Mouse (Mus musculus) urinary bladder, postnatal 14 days (tissue): ENCODE data around the gene Coa7.
"Not testable (repeated sequence)": the region's sequence is repeated elsewhere in the genome, so short reads cannot be mapped to it uniquely, and the experiment has no call there.

ENCODE experiments used
- DNase-seq: peaks from one replicate; pipeline ENCODE4 v3.0.0; 2021; ENCODE audit warnings: low spot score

Gene Coa7

DNA sequence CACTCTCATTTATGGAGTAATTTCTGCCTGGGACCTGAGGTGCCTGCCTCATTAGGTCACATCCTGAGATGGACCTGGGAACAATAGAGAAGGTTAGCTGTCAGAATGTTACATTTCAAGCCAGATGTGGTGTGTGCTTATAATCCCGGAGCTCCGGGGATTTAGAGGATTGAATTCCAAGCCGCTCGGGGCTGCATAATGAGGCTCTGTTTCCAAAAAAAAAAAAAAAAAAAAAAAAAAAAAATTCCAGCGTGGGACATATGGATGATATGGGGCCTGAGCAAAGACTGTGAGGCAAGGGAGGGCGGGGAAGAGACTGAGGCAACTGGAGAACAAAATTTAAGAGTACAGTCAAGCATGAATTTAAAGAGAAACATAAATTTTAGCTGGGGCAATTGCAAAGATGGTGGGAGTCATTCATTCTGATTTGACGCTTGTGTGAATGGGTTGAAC lies 16.7 kb downstream of the Coa7 start:
- no peak for DNase-seq

DNA sequence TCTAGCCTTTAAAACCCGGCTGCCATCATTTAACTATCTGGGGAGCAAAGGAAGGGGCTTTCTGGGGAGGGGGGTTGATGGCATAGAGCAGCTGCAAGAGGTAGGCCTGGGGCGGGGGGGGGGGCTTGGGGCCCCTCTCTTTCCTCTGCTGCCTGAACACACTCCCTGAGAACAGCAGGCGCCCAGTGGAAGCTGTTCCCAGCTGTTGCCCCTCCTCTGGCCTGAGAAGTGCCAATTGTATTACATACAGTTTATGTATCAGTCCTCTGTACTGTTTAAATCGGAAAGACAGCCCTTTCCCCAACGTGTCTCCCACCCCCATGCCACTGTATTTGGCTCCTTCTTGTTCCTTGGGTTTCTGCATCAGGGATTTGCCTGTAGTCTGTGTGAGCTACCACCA lies 17.9 kb downstream of the Coa7 start:
- DNase-seq: no peak

DNA sequence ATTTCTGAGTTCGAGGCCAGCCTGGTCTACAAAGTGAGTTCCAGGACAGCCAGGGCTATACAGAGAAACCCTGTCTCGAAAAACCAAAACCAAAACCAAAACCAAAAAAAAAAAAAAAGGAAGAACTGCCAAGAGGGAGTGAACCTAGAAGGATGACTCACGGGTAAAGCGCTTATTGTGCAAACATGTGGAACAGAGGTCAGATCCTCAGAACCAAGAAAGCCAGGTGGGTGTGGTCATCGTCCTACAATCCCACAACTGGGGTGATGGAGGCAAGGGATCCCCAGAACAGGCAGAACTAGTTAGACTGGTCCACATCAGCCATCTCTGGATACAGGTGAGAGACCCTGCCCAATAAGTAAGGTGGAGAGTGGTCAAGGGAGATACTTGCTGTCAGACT lies 19.2 kb downstream of the Coa7 start:
- peak; percentile 58 for DNase-seq

DNA sequence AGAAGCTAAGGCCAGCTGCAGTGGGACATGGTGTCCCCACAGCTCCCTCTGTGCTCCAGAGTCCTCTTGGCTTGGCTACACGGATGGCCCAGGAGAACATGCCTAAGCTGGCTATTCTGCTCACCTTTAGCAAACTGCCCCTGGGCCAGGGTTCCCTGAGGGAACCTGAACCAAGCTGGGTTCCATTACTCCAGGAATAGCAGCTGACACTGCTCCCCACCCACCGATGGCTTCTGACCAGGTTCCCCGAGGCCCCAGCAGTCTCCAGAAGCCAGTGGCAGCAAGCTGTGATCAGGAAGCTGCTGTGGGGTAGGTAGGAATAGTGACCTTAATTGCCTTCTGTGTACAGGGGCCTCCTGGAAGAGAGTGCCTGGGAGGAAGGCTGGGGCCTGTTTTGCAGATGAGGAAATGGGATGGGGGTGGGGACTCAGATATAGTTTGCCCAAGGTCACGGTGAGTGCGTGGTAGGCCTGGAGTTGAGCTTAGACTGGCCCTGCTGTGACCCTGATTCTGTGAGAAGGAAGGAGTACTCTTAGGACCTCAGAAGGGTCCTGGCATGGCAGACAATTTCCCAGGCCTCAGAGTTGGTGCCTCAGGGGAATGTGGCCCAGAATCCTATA lies 20.4 kb downstream of the Coa7 start:
- DNase-seq: no peak

DNA sequence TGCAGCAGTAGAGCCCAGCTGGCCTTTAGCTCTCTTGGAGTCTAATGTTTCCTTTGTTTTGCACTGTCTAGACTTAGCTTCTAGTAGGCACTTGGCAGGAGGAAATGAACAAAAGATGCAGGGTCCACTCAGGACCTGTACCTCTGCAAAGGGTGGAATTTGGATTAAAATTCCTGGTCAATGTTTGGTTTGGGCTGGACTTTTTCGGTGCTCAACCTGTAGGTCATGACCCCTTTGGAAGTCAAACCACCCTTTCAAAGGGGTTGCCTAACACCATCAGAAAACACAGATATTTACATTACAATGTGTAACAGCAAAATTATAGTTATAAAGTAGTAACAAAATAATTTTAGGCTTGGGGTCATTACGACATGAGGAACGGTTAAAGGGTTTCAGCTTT lies 21.1 kb downstream of the Coa7 start:
- no peak for DNase-seq

DNA sequence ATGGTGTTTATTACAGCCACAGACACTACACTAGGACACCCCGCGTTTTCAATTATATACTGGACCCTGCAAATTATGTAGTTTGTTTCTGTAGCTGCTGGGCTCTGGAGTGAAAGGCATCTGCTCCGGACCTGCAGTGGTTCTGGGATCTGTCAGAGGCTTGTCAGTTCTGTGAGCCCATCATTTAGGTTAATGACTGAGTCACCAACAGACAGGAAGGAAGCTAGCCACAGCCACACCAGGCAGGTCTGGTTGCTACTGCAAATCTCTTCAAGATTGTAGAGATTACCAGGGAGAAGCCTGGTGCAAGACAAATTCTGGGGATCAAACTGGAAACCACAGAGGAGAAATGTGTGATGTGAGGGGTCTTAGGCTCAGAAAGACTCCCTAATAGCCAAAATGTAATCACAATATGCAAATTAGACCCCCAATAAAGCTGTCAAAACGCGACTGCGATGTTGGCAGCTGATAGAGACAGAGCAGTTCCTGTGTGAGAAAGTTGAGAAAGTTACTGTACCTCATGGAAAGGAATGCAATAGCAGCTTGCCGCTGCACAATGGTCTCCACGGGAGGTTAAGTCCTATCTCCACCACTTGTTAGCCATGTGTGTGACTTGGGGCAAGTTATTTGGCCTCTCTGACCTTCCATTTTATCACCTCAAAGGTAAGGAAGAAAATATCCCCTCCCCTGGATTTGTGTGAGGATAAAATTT lies 22.1 kb downstream of the Coa7 start:
- DNase-seq: no peak

DNA sequence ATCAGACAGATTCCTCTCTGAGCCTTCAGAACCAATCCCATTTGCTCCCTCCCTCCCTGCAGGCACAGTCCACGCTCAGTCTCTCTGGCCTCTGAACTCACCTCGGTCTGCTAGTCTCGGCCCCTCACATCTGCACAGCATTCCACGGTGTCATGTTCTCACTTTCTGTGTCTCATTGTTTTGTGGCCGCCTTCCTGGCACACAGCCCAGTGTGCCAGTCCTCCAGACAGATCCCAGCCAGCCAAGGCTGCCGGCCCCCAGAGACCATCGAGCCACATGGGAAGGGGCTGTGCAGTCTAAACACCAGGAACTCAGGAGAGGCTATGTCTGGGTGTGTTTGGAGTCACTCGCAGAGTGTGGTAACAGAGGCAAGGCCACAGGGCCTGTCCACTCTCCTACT lies 22.9 kb downstream of the Coa7 start:
- no peak for DNase-seq

DNA sequence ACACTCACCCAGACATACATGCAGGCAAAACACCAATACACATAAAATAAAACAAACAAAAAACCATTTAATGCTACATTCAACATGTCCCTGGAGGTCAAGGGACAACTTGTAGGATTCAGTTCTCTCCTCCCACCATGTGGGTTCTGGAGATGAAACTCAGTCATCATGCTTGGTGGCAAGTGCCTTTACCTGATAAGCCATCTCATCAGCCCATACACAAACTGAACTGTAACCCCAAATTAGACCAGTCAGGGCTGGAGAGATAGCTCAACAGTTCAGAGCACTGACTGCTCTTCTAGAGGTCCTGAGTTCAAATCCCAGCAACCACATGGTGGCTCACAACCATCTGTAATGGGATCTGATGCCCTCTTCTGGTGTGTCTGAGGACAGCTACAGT lies 25.7 kb downstream of the Coa7 start:
- not testable (repeated sequence) for DNase-seq

DNA sequence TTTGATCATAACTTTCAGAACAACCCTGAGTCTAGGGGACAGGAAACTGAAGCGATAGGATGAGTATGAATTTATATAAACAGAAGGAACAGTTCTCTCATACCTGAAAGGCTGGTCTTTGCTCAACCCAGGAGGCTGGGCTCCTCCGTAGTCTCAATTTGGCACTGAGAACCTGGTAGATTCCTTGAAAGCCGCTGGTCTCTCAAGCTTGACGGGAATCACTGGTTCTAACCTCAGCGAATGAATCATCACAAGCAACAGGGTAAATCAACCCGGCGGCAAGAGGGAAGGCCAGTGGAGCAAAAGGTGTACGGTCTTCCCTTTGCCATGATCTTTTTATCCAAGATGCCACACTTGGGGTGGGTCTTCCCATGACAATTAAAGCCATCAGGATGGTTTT lies 29.5 kb downstream of the Coa7 start:
- peak; percentile 17 for DNase-seq

DNA sequence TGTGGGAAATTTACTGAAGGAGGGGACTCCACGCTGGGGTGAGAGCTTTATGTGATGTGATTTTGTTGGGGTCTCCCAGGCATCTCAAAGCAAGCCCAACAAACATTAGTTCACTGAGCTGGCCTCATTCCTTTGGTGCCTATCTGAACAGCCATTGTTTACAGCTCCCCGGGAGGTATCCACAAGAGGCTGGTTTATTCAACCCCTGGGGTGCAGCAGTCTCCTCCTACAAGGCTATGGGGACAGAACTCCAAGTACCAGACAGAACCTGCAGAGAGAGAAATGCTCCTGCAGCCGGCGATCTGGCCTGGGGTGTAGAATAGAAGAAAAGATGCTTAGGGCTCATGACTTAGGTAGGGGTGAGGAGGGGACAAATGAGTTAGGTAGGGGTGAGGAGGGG lies 30.6 kb downstream of the Coa7 start:
- DNase-seq: no peak

DNA sequence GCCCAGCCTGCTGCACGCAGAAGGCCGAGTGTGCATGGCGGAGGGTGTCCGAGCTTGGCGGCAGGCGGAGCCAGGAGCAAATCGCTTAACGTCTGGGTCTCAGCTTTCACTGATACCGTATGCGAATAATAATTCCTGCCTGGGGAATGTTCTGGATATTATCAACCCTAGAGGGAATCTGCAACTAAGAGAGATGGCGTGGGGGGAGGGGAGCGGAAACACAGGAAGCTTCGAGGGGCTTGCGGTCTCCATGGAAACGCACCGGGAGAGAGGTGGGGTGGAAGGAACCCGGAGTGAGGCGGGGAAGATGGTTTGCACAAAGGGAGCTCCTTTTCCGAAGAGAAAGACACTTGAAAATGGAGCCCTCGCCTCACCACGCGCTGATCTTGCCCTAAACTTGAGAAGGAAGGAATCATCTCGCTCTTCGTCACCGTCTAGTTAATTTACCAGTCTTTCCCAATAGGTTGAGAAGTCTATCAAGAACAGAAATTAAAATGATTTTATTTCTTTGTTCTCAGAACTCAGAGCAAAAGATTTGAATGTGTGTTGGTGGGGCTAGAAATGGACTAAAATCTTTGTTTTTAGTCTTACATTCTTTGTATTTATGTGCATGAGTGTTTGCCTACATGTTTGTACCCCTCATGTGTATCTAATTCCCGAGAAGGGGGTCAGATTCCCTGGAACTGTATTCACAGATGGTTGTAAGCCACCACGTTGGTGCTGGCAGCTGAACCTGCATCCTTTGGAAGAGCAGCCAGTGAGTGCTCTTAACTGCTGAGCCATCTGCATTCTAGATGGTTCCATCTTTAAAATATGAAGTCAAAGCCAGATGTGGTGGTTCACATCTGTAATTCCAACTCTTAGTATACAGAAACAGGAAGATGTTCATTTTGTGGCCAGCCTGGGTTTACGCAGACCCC lies 32.5 kb downstream of the Coa7 start:
- DNase-seq: peak; percentile 24

DNA sequence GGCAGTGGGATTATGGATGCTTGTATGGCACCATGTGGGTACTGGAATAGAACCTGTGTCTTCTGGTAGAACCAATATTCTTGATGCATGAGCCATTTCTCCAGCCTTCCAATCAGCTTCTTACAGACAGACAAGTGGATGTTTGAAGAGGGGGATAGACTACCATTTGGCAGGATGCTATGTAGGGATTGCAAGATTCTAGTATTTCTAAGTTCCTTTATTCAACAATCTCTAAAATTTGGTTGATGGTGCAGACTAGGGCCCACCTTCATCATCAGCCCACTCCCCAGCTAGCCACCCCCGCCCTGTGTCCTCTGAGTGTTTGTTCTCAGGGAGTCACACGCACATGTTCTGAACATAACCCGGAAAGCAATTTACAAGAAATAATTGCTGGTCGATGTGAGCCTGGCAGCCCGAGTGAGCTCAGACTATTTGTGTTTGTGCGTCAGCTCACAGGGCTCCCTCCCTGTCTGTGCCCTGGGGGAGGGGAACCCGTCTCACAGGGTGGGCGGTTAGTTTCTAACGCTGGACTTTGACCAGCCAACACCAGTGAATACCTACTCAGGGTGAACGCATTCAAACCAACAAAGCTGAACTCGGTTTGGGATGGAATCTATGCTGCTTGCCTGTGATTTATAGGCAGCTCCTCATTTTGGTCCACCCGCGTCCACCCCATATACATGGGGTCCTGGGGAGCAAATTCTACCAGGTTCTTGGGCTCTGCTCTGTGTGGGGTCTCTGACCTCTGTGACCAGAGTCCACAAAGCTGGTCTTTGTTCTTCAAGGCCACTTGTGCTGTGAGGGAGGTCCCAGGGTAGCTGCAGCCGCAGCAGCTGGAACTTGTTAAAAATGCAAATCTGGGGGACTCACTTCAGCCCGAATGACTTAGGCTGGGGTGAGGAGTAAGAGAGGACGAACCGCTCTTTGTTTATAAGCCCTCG lies 34.7 kb downstream of the Coa7 start:
- no peak for DNase-seq

DNA sequence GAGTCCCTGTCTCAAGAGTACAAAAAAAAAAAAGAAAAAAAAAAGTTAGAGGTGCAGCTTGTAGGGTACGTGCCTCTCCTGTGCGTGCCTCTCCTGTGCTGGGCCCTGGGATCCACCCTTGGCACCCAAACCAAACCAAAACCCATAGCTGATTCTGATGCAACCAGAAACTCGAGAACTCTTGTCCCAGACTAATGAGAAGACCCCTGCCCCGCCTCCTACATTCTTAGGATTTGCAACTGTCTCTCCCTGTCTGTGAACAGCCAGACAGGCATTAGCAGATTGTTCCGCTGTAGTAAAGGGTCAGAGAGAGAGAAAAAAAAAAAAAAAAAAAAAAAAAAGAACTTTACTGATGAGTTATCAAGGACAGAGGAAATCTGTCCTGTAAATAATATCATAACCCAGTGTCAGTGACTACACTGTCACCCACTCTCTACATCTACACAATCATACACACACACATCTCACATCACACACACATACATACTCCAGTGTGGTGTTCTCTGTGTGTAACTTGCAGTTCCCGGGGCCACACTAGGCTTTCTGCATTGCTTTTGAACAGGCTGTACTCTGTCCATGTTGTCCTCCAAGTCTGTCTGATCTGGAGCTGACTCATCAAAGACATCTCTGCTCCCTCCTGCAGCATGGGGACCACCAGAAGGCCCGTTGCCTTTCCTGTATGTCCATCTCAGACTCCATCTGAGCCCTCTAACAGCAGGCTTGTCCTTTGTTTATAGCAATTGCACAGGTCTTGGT lies 35.6 kb downstream of the Coa7 start:
- DNase-seq: no peak

DNA sequence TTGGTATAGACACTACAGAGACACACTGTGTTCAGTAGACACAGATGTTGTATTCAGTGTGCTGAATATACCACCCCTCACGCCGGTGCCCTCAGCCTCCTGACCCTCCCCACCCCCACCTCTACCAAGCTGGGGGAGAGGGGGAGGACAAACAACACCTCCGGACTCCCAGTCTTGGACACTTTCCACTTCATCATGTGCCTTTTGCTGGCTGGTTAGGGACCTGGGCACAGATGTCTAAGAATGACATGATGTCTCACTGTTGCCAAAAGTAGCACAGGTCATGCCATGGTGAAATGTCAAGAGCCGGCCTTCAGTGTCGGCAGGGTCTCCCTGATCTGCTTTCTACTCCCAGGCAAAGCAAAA lies 36.2 kb downstream of the Coa7 start:
- no peak for DNase-seq

DNA sequence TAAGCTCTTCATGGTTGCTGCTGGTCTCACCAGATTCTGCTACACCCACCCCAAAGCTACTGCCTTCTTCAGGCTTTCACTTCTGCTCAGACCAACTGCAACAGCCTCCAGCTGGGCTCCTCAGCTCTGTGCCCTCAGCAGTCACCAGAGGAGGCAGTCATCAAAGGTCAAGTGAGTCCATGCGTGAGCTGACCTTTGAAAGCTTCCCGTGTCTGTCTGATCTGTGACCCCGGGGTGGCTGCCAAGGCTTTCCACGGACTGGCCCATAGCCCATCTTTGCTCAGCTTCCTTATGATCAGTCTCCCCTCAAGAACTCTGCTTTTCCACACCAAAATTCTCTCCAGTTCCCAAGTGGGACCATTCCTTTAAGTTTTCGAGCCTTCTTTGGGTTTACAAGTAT lies 41.3 kb downstream of the Coa7 start:
- DNase-seq: no peak

DNA sequence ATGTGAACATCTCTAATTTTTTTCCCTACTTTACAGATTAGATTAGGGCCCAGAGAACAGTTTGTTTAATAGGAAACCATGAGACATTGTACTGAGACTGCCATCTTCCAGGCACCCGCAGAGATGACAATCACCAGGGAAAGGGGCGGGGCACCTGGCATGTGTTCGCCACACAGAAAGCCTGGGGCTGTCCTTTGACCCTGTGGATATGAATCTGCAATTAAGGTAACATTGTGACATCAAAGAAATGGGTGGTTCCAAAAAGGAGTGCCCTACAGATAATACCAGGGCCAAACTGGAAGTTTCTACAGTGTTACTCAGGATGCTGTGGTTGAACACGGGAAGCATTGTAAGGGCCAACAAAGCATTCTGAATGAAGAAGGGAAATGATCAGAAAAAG lies 42.5 kb downstream of the Coa7 start:
- no peak for DNase-seq

DNA sequence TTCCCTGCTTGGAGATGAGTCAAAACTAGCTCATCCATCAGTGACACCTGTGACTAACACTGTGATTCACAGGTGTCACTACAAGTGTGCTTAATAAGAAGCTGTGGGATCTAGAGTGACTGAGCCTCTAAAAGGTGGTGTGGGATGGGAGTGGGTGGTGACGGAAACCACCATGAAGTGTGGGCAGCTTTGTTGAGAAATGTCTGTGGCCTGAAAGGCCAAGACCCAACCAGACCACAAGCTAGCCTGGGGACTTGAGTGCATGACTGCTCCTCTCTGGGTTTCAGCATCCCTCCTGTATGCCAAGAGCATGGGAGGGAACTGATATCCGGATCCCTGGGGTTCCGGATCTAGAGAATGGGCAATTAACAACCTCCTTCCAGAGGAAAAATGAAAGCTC lies 43.5 kb downstream of the Coa7 start:
- DNase-seq: no peak

DNA sequence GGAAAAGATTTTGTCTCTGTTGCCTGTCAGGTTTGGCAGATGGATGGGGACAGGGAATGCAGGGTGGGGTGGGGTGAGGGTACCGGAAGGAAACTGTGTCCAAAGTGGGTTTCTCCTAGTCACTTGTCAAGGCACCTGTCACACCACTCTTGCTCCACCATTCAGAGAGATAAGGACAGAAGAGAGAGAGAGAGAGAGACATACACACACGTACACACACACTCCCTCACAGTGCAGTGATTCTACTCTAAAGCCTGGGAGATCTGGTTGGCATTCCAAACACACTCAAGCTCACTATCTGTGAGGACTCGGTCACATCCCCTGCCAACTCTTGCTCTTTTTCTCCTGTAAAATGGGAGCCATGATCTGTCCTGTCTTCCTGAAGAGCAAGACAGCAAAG lies 44.2 kb downstream of the Coa7 start:
- no peak for DNase-seq

DNA sequence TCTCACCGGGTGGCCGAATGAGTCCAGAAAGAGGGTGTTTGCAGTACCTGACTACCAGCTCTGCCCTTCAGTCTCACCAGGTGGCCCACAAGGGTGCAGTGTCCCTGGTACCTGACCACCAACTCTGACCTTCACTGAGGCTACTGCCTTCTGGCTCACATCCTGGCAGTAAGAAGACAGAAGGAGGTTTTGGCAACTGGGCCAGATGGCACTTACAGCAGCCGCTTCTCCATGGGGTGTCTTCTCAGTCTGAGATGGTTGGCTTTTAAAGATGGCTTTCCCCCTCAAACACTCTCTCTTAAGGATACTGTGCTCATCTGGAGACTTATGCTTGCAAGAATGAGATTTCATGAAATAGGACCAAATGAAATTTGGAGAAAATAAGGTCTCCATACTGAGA lies 51.5 kb downstream of the Coa7 start:
- DNase-seq: no peak

DNA sequence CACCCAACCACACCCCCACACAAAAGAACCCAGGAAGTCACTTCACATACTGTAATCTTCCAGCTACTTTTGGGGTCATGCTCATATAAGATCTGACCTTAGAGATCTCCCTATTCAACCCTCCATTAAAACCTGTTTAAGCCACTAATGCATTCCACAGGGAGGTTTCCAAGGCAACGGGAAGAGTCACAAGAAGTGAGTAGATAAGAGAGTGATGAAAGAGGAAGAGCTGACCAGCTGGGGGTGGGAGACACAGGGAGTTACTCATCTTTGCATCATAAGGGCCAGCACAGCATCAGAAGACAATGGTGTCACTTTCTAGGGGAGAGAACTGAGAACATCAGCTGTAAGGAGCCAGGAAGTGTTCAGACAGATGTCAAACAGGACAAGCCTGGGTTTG lies 52.2 kb downstream of the Coa7 start:
- no peak for DNase-seq

DNA sequence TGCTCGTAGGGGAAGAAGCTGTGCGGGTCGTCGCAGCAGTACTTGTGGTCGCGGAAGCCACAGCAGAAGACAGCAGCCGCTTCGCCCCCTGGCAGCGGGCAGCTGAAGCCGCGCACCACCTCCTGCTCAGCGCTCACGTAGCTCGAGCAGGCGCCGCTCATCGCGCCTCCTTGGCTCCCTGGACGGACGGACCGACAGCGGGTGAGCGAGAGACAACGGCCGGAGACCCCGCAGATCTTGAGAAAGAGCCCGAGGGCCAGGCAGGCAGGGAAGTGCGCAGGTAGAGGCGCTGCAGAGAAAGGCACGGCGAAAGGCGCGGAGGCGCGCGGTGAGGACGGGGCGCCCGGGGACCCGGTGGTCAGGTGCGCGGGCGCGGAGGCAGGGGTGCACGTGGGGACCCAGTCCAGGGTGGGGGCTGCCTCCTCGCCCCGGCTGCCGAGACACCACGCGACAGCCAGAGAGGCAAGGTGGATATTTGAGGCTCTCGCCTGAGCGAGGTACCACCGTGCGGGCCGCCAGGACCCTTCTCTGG lies 55.3 kb downstream of the Coa7 start, which contains the start of gene Shisal2a:
Gene Shisal2a (minus strand): TSS at position 167 of the 532 bp plus-strand sequence.
- no peak for DNase-seq
